Mouse (Mus musculus) adrenal gland, adult 2 months (tissue): ENCODE measurements at regions not wholly inside any gene's neighbourhood (a gene's known extent, or its start where the extent isn't known, plus 50 kb on each side); places are given as distances from the start of the nearest gene placed in this dataset.

Source experiments
- DNase-seq: peaks from one replicate; pipeline ENCODE4 v3.0.0; 2021

- no peak for DNase-seq
Observed at GRCm38 (mm10) chr10:21672171-21672570, 79.2 kb downstream of the 1700020N01Rik start.

- DNase-seq, result no peak
Observed at GRCm38 (mm10) chr10:21672666-21673065, 79.7 kb downstream of the 1700020N01Rik start.

- no peak for DNase-seq
Observed at GRCm38 (mm10) chr10:21673831-21674230, 80.9 kb downstream of the 1700020N01Rik start.

GRCm38 (mm10) chr10:21675786-21676185 is 82.8 kb downstream of the 1700020N01Rik start:
- no peak for DNase-seq

GRCm38 (mm10) chr10:21677911-21678310 is 85.0 kb downstream of the 1700020N01Rik start:
- DNase-seq, result no peak

GRCm38 (mm10) chr10:21678372-21678771 is 85.4 kb downstream of the 1700020N01Rik start:
- no peak for DNase-seq

- peak; percentile 93 for DNase-seq
Observed at GRCm38 (mm10) chr10:21678811-21679451, 86.0 kb downstream of the 1700020N01Rik start.

GRCm38 (mm10) chr10:21680789-21681188 is 87.8 kb downstream of the 1700020N01Rik start:
- DNase-seq, result no peak

GRCm38 (mm10) chr10:21684286-21685013 is 91.5 kb downstream of the 1700020N01Rik start:
- peak; percentile 30 for DNase-seq

GRCm38 (mm10) chr10:21685122-21685798 is 92.3 kb downstream of the 1700020N01Rik start:
- peak; percentile 76 for DNase-seq

GRCm38 (mm10) chr10:21686060-21686459 is 93.1 kb downstream of the 1700020N01Rik start:
- peak; percentile 84 for DNase-seq

GRCm38 (mm10) chr10:21687484-21687883 is 94.5 kb downstream of the 1700020N01Rik start:
- no peak for DNase-seq

- peak; percentile 40 for DNase-seq
Observed at GRCm38 (mm10) chr10:21688513-21688912, 95.6 kb downstream of the 1700020N01Rik start.

- DNase-seq, result peak; percentile 22
Observed at GRCm38 (mm10) chr10:21689847-21690269, 96.9 kb downstream of the 1700020N01Rik start.

- peak; percentile 23 for DNase-seq
Observed at GRCm38 (mm10) chr10:21695185-21695584, 102.2 kb downstream of the 1700020N01Rik start.

GRCm38 (mm10) chr10:21696671-21697070 is 103.7 kb downstream of the 1700020N01Rik start:
- no peak for DNase-seq

- DNase-seq, result no peak
Observed at GRCm38 (mm10) chr10:21701580-21701979, 108.6 kb downstream of the 1700020N01Rik start.

- DNase-seq, result no peak
Observed at GRCm38 (mm10) chr10:21702134-21702533, 109.2 kb downstream of the 1700020N01Rik start.

GRCm38 (mm10) chr10:21711866-21712265 is 118.9 kb downstream of the 1700020N01Rik start:
- DNase-seq, result no peak

GRCm38 (mm10) chr10:21712828-21713227 is 119.9 kb downstream of the 1700020N01Rik start:
- DNase-seq, result no peak

- DNase-seq, result no peak
Observed at GRCm38 (mm10) chr10:21715436-21715835, 122.5 kb downstream of the 1700020N01Rik start.

- no peak for DNase-seq
Observed at GRCm38 (mm10) chr10:21718189-21718588, 125.2 kb downstream of the 1700020N01Rik start.

- DNase-seq, result no peak
Observed at GRCm38 (mm10) chr10:21724351-21724750, 131.4 kb downstream of the 1700020N01Rik start.
